Mouse (Mus musculus) stomach, embryonic 16.5 days (tissue): Measurements from ENCODE around the gene Calm1. TPM values are rescaled to one million over a fixed set of nuclear protein-coding genes. Genes with fewer than 3 reads are reported as not detected.

Experiments
- ATAC-seq: fragments of 200-750 bp; cut with Nextera tagmentation; 2 replicates; pipeline ENCODE4 v1.8.0; 2017; ENCODE audit warnings: moderate number of reproducible peaks, moderate TSS enrichment; ENCODE audit not compliant: insufficient read depth, low FRiP score
- H3K27ac ChIP-seq: fragments of 300-500 bp; sonication (generic); 2 replicates; pipeline ENCODE4 v1.5.1; 2014; ENCODE audit warnings: low read length
- H3K27me3 ChIP-seq: fragments of 300-500 bp; sonication (generic); 2 replicates; pipeline ENCODE4 v1.6.1; 2014; ENCODE audit warnings: low read length, control low read depth, mixed read lengths; ENCODE audit not compliant: control insufficient read depth, insufficient read depth
- H3K36me3 ChIP-seq: fragments of 300-500 bp; sonication (generic); 2 replicates; pipeline ENCODE4 v1.6.1; 2014; ENCODE audit warnings: low read length; ENCODE audit not compliant: control insufficient read depth, insufficient read depth
- H3K4me1 ChIP-seq: fragments of 300-500 bp; sonication (generic); 2 replicates; pipeline ENCODE4 v1.6.1; 2014; ENCODE audit warnings: low read length, control low read depth, mixed read lengths; ENCODE audit not compliant: control insufficient read depth, insufficient read depth
- H3K4me2 ChIP-seq: fragments of 300-500 bp; sonication (generic); 2 replicates; pipeline ENCODE4 v1.6.1; 2014; ENCODE audit warnings: low read depth, low read length, mixed read lengths
- H3K4me3 ChIP-seq: fragments of 300-500 bp; sonication (generic); replicated peaks from 2 replicates; pipeline ENCODE4 v1.5.1; 2014; ENCODE audit warnings: mild to moderate bottlenecking, low read length
- H3K9ac ChIP-seq: fragments of 300-500 bp; sonication (generic); 2 replicates; pipeline ENCODE4 v1.6.1; 2014; ENCODE audit warnings: low read length
- H3K9me3 ChIP-seq: fragments of 300-500 bp; sonication (generic); replicated peaks from 2 replicates; pipeline ENCODE4 v1.6.1; 2016; ENCODE audit warnings: low read length, control low read depth; ENCODE audit not compliant: control insufficient read depth
- WGBS: fragments of 180-500 bp; shearing (Covaris S2); extraction: QIAGEN DNeasy Blood & Tissue Kit; methylation state at CpG from one replicate; pipeline ENCODE4 v1.1.7; 2014; 5-methylcytosine and 5-hydroxymethylcytosine counted together
- polyA plus RNA-seq: library from polyadenylated mRNA; unstranded; fragments of >200 nt; fragmentation: Nextera tagmentation; extraction: Ambion mirVana; gene quantifications from 2 replicates; pipeline ENCODE4 v1.2.1, GENCODE M21; 2015

The Calm1 gene
- polyA plus RNA-seq, 1 experiment from 2014 or later, result 1,693 TPM

DNA sequence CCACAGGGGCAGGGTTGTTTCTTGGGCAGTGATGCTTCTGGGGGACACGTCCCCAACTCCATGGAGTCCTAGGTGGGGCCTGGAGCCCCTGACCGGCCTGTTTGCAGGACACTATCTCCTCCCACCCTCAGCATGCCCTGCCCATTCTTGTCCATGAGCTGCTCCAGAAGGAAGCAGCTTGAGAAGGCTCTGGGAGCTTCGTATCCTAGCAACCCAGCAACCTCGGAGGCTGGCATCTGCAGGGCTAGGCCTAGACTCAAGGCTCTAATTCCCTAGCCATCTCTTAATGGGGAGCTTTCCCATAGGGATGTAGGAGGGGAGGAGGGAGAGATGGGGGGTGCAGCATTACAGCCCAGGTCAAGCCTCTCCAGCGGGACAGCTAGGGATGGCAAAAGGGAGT is 45.3 kb downstream of the Calm1 start:
- H3K9ac ChIP-seq, result no peak overlapping the region
- H3K27me3 ChIP-seq, result no peaks in the 10 kb centered on the region
- WGBS, result 52% methylated on average over 5 of the region's 5 CpGs
- H3K4me2 ChIP-seq, result no peak overlapping the region
- no peaks in the 10 kb centered on the region for H3K9me3 ChIP-seq
- ATAC-seq, result no peak
- no peak overlapping the region for H3K4me3 ChIP-seq
- 0 out of 2 replicates have a peak, but pooled peaks cover 4% of the 10 kb centered on the region for H3K4me1 ChIP-seq
- H3K27ac ChIP-seq, result no peak overlapping the region
- H3K36me3 ChIP-seq, result no peaks in the 10 kb centered on the region

GRCm38 (mm10) chr12:100249170-100249569 is 49.9 kb downstream of the Calm1 start:
- ATAC-seq, result no peak
- Histone ChIP-seq H3K4me3 (no peak overlapping the region), H3K4me2 (no peak overlapping the region), H3K27me3 (no peaks in the 10 kb centered on the region), H3K36me3 (no peaks in the 10 kb centered on the region), H3K27ac (no peak overlapping the region), H3K9ac (no peak overlapping the region), H3K9me3 (no peaks in the 10 kb centered on the region), H3K4me1 (no peaks in the 10 kb centered on the region)
- 82% methylated on average over 7 of the region's 7 CpGs for WGBS

GRCm38 (mm10) chr12:100254471-100254870 is 55.2 kb downstream of the Calm1 start:
- H3K4me1 ChIP-seq, result no peaks in the 10 kb centered on the region
- WGBS, result 78% methylated on average over 4 of the region's 4 CpGs
- no peaks in the 10 kb centered on the region for H3K9me3 ChIP-seq
- no peak for ATAC-seq
- no peak overlapping the region for H3K4me3 ChIP-seq
- no peak overlapping the region for H3K9ac ChIP-seq
- no peaks in the 10 kb centered on the region for H3K36me3 ChIP-seq
- H3K27me3 ChIP-seq, result no peaks in the 10 kb centered on the region
- no peak overlapping the region for H3K27ac ChIP-seq
- H3K4me2 ChIP-seq, result no peak overlapping the region

GRCm38 (mm10) chr12:100255441-100255949 is 56.3 kb downstream of the Calm1 start:
- no peak overlapping the region for H3K27ac ChIP-seq
- no peak overlapping the region for H3K4me3 ChIP-seq
- WGBS, result 87% methylated on average over 2 of the region's 2 CpGs
- H3K9ac ChIP-seq, result no peak overlapping the region
- H3K4me2 ChIP-seq, result no peak overlapping the region
- H3K9me3 ChIP-seq, result no peaks in the 10 kb centered on the region
- H3K36me3 ChIP-seq, result no peaks in the 10 kb centered on the region
- H3K4me1 ChIP-seq, result no peaks in the 10 kb centered on the region
- no peaks in the 10 kb centered on the region for H3K27me3 ChIP-seq
- ATAC-seq, result no peak

DNA sequence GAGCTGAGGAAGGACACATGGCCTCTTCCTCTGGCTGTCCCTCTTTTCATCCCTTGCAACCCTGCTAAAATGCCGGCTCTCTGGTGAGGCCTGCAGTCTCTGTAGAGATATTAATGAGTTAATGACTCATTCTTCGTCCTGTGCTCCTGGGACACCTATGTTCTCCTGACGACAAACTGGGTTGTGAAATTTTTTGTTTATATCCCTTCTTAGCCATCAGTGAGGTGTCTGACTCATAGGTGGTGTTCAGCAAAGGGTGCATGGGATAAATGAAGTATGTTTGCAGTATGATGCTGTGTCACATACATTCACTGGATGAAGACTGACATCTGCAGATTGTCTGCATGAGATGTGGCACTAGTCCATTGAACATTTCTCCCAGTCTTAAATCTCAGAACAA is 58.5 kb downstream of the Calm1 start:
- 58% methylated on average over 3 of the region's 3 CpGs for WGBS
- H3K9ac ChIP-seq, result no peak overlapping the region
- ATAC-seq, result no peak
- no peaks in the 10 kb centered on the region for H3K27me3 ChIP-seq
- no peaks in the 10 kb centered on the region for H3K9me3 ChIP-seq
- no peaks in the 10 kb centered on the region for H3K36me3 ChIP-seq
- no peak overlapping the region for H3K4me3 ChIP-seq
- no peak overlapping the region for H3K27ac ChIP-seq
- H3K4me1 ChIP-seq, result no peaks in the 10 kb centered on the region
- H3K4me2 ChIP-seq, result no peak overlapping the region

Other genes starting within 250 kb of the Calm1 start
- gene Kcnk13, start 234.9 kb upstream of the Calm1 start, polyA plus RNA-seq, result 0.49 and 0.53 TPM in 2 replicates
- gene Psmc1, start 89.3 kb upstream of the Calm1 start, polyA plus RNA-seq, result 237 and 242 TPM in 2 replicates
- 9.2 and 11.1 TPM in 2 replicates for gene Nrde2, start 39.8 kb upstream of the Calm1 start, polyA plus RNA-seq